Mouse (Mus musculus) hindbrain, embryonic 13.5 days (tissue): Measurements from ENCODE around the gene Fancg. TPM values are rescaled to one million over a fixed set of nuclear protein-coding genes. Genes with fewer than 3 reads are reported as not detected.

Source experiments
- ATAC-seq: fragments of 200-750 bp; cut with Nextera tagmentation; 2 replicates; pipeline ENCODE4 v1.8.0; 2017; ENCODE audit warnings: moderate TSS enrichment; ENCODE audit not compliant: low FRiP score
- H3K27ac ChIP-seq: fragments of 300-500 bp; sonication (generic); 2 replicates; pipeline ENCODE4 v1.5.1; 2015; ENCODE audit warnings: inconsistent platforms, mild to moderate bottlenecking, moderate library complexity
- H3K27me3 ChIP-seq: fragments of 300-500 bp; sonication (generic); 2 replicates; pipeline ENCODE4 v1.6.1; 2015; ENCODE audit warnings: mild to moderate bottlenecking, inconsistent platforms
- H3K36me3 ChIP-seq: fragments of 300-500 bp; sonication (generic); 2 replicates; pipeline ENCODE4 v1.6.1; 2015; ENCODE audit warnings: mild to moderate bottlenecking, inconsistent platforms
- H3K4me1 ChIP-seq: fragments of 300-500 bp; sonication (generic); replicated peaks from 2 replicates; pipeline ENCODE4 v1.6.1; 2015; ENCODE audit warnings: inconsistent platforms
- H3K4me2 ChIP-seq: fragments of 300-500 bp; sonication (generic); 2 replicates; pipeline ENCODE4 v1.6.1; 2015; ENCODE audit warnings: inconsistent platforms, mild to moderate bottlenecking, moderate library complexity
- H3K4me3 ChIP-seq: fragments of 300-500 bp; sonication (generic); 2 replicates; pipeline ENCODE4 v1.5.1; 2015; ENCODE audit warnings: mild to moderate bottlenecking, inconsistent platforms
- H3K9ac ChIP-seq: fragments of 300-500 bp; sonication (generic); 2 replicates; pipeline ENCODE4 v1.6.1; 2015; ENCODE audit warnings: mild to moderate bottlenecking, inconsistent platforms
- H3K9me3 ChIP-seq: fragments of 300-500 bp; sonication (generic); 2 replicates; pipeline ENCODE4 v1.6.1; 2016; ENCODE audit warnings: inconsistent platforms
- WGBS: fragments of 180-500 bp; shearing (Covaris S2); methylation state at CpG from one replicate; pipeline ENCODE4 v1.1.7; 2015; 5-methylcytosine and 5-hydroxymethylcytosine counted together
- polyA plus RNA-seq: library from polyadenylated mRNA; unstranded; fragments of >200 nt; fragmentation: Nextera tagmentation; extraction: Ambion mirVana; gene quantifications from 2 replicates; pipeline ENCODE4 v1.2.1, GENCODE M21; 2015

Gene Fancg
- polyA plus RNA-seq, 1 experiment from 2014 or later: 20.0 TPM

DNA sequence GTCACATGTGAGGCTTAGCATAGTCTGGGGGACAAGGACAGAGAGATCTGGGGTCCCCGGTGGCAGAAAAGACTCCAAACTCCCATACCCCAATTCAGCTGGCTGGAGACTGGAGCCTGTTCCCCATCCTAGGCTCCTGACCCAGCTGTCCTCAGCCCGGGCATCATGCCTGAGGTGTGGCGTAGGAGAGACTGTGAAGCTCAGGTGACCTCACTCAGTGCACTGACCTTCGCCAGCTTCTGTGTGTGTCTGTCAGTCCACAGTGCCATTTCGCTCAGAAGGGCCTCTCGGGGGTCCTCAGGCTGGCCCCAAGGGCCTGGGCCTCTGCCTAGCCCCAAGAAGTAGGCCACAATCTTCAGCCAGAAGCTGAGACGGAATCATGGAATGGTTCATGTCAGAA is 57.7 kb downstream of the Fancg start:
- Histone ChIP-seq H3K9me3 (no peaks in the 10 kb centered on the region), H3K4me2 (peak overlapping the region; percentile 99), H3K27me3 (0 out of 2 replicates have a peak, but pooled peaks cover 2% of the 10 kb centered on the region), H3K27ac (peak overlapping the region; percentile 98), H3K9ac (peak overlapping the region; percentile 97), H3K4me3 (peak overlapping the region; percentile 76), H3K36me3 (peaks cover 33% of the 10 kb centered on the region), H3K4me1 (peaks cover 69% of the 10 kb centered on the region)
- 85% methylated on average over 7 of the region's 7 CpGs for WGBS
- ATAC-seq: no peak

Other genes starting within 250 kb of the Fancg start
- 1.3 and 1.4 TPM in 2 replicates for gene Ccl21a, start 236.5 kb downstream of the Fancg start, polyA plus RNA-seq
- 0.05 TPM in 1 of 2 replicates, not detected in the other for gene Fam205a1, start 156.6 kb downstream of the Fancg start, polyA plus RNA-seq
- gene Gm12394, start 153.7 kb downstream of the Fancg start, polyA plus RNA-seq: 0.36 and 0.69 TPM in 2 replicates
- gene Fam205c, start 136.3 kb downstream of the Fancg start, polyA plus RNA-seq: 1.7 and 2.3 TPM in 2 replicates
- gene Phf24, start 93.8 kb downstream of the Fancg start, polyA plus RNA-seq: 21.7 and 23.0 TPM in 2 replicates
- 51.0 and 51.2 TPM in 2 replicates for gene Dnajb5, start 60.7 kb downstream of the Fancg start, polyA plus RNA-seq
- gene 1700022I11Rik, start 40.9 kb downstream of the Fancg start, polyA plus RNA-seq: 0.63 and 0.70 TPM in 2 replicates
- 524 and 526 TPM in 2 replicates for gene Vcp, start 10.0 kb downstream of the Fancg start, polyA plus RNA-seq
- 27.4 and 27.5 TPM in 2 replicates for gene Pigo, start 15.3 kb upstream of the Fancg start, polyA plus RNA-seq
- gene Stoml2, start 21.2 kb upstream of the Fancg start, polyA plus RNA-seq: 226 and 232 TPM in 2 replicates
- 33.3 and 34.1 TPM in 2 replicates for gene Fam214b, start 35.7 kb upstream of the Fancg start, polyA plus RNA-seq
- gene Unc13b, start 48.4 kb upstream of the Fancg start, polyA plus RNA-seq: 18.6 and 19.7 TPM in 2 replicates